Mouse (Mus musculus): Measurements from ENCODE around the gene Tmem235. TPM values are rescaled to one million over a fixed set of nuclear protein-coding genes. Genes with fewer than 3 reads are reported as not detected.

The Tmem235 gene
- polyA plus RNA-seq, 1 experiment from 2014 or later, result not detected

GRCm38 (mm10) chr11:117877917-117878745 is 17.6 kb downstream of the Tmem235 start:
- Histone ChIP-seq H3K27ac (ENCODE audit: low read depth, low read length) (no peak overlapping the region), H3K4me1 (replicated peaks; ENCODE audit: control insufficient read depth, insufficient read depth, low read length) (peaks cover 12% of the 10 kb centered on the region), H3K36me3 (ENCODE audit: control insufficient read depth, insufficient read depth, low read length) (no peaks in the 10 kb centered on the region), H3K9ac (ENCODE audit: low read depth, low read length) (no peak overlapping the region), H3K9me3 (ENCODE audit: control insufficient read depth, low read length) (no peaks in the 10 kb centered on the region), H3K4me3 (ENCODE audit: low read depth, low read length) (no peak overlapping the region), H3K4me2 (replicated peaks; ENCODE audit: low read depth, low read length) (no peak overlapping the region), H3K27me3 (ENCODE audit: control insufficient read depth, insufficient read depth, low read length) (no peaks in the 10 kb centered on the region)
- peak; percentile 14 for DNase-seq (ENCODE audit: low spot score)
- 42% methylated on average over 13 of the region's 13 CpGs for WGBS
- peak; percentile 53; the same call in 1 of the 2 replicates for ATAC-seq (ENCODE audit: low FRiP score)

- H3K4me2 ChIP-seq (replicated peaks; ENCODE audit: low read depth, low read length), result no peak overlapping the region
- H3K27me3 ChIP-seq (ENCODE audit: control insufficient read depth, insufficient read depth, low read length), result no peaks in the 10 kb centered on the region
- H3K4me1 ChIP-seq (replicated peaks; ENCODE audit: control insufficient read depth, insufficient read depth, low read length), result peaks cover 12% of the 10 kb centered on the region
- 34% methylated on average over 8 of the region's 8 CpGs for WGBS
- H3K9ac ChIP-seq (ENCODE audit: low read depth, low read length), result no peak overlapping the region
- H3K9me3 ChIP-seq (ENCODE audit: control insufficient read depth, low read length), result no peaks in the 10 kb centered on the region
- ATAC-seq (ENCODE audit: low FRiP score) (no peak), DNase-seq (ENCODE audit: low spot score) (no peak)
- no peak overlapping the region for H3K27ac ChIP-seq (ENCODE audit: low read depth, low read length)
- no peak overlapping the region for H3K4me3 ChIP-seq (ENCODE audit: low read depth, low read length)
- H3K36me3 ChIP-seq (ENCODE audit: control insufficient read depth, insufficient read depth, low read length), result no peaks in the 10 kb centered on the region
These were observed 18.3 kb downstream of the Tmem235 start for GRCm38 (mm10) chr11:117878892-117879291.

GRCm38 (mm10) chr11:117879676-117880075 is 19.1 kb downstream of the Tmem235 start:
- WGBS, result 73% methylated on average over 6 of the region's 6 CpGs
- H3K4me1 ChIP-seq (replicated peaks; ENCODE audit: control insufficient read depth, insufficient read depth, low read length), result peaks cover 12% of the 10 kb centered on the region
- H3K9ac ChIP-seq (ENCODE audit: low read depth, low read length), result no peak overlapping the region
- H3K27me3 ChIP-seq (ENCODE audit: control insufficient read depth, insufficient read depth, low read length), result no peaks in the 10 kb centered on the region
- H3K4me3 ChIP-seq (ENCODE audit: low read depth, low read length), result no peak overlapping the region
- no peaks in the 10 kb centered on the region for H3K36me3 ChIP-seq (ENCODE audit: control insufficient read depth, insufficient read depth, low read length)
- no peaks in the 10 kb centered on the region for H3K9me3 ChIP-seq (ENCODE audit: control insufficient read depth, low read length)
- no peak overlapping the region for H3K27ac ChIP-seq (ENCODE audit: low read depth, low read length)
- ATAC-seq (ENCODE audit: low FRiP score) (no peak), DNase-seq (ENCODE audit: low spot score) (no peak)
- no peak overlapping the region for H3K4me2 ChIP-seq (replicated peaks; ENCODE audit: low read depth, low read length)

GRCm38 (mm10) chr11:117880336-117880976 is 19.9 kb downstream of the Tmem235 start:
- DNase-seq (ENCODE audit: low spot score) (no peak), ATAC-seq (ENCODE audit: low FRiP score) (no peak)
- Histone ChIP-seq H3K4me3 (ENCODE audit: low read depth, low read length) (no peak overlapping the region), H3K9me3 (ENCODE audit: control insufficient read depth, low read length) (no peaks in the 10 kb centered on the region), H3K4me2 (replicated peaks; ENCODE audit: low read depth, low read length) (no peak overlapping the region), H3K36me3 (ENCODE audit: control insufficient read depth, insufficient read depth, low read length) (no peaks in the 10 kb centered on the region), H3K27me3 (ENCODE audit: control insufficient read depth, insufficient read depth, low read length) (no peaks in the 10 kb centered on the region), H3K9ac (ENCODE audit: low read depth, low read length) (no peak overlapping the region), H3K27ac (ENCODE audit: low read depth, low read length) (no peak overlapping the region), H3K4me1 (replicated peaks; ENCODE audit: control insufficient read depth, insufficient read depth, low read length) (peaks cover 12% of the 10 kb centered on the region)
- whole genome bisulfite sequencing, result 89% methylated on average over 9 of the region's 9 CpGs

GRCm38 (mm10) chr11:117880977-117881358 is 20.4 kb downstream of the Tmem235 start:
- WGBS, result 87% methylated on average over 6 of the region's 6 CpGs
- Histone ChIP-seq H3K9ac (ENCODE audit: low read depth, low read length) (no peak overlapping the region), H3K36me3 (ENCODE audit: control insufficient read depth, insufficient read depth, low read length) (no peaks in the 10 kb centered on the region), H3K4me2 (replicated peaks; ENCODE audit: low read depth, low read length) (no peak overlapping the region), H3K27ac (ENCODE audit: low read depth, low read length) (no peak overlapping the region), H3K27me3 (ENCODE audit: control insufficient read depth, insufficient read depth, low read length) (no peaks in the 10 kb centered on the region), H3K4me1 (replicated peaks; ENCODE audit: control insufficient read depth, insufficient read depth, low read length) (peaks cover 9% of the 10 kb centered on the region), H3K9me3 (ENCODE audit: control insufficient read depth, low read length) (no peaks in the 10 kb centered on the region), H3K4me3 (ENCODE audit: low read depth, low read length) (no peak overlapping the region)
- DNase-seq (ENCODE audit: low spot score) (no peak), ATAC-seq (ENCODE audit: low FRiP score) (no peak)

GRCm38 (mm10) chr11:117881787-117882186 is 21.2 kb downstream of the Tmem235 start:
- Histone ChIP-seq H3K9ac (ENCODE audit: low read depth, low read length) (no peak overlapping the region), H3K4me1 (replicated peaks; ENCODE audit: control insufficient read depth, insufficient read depth, low read length) (peaks cover 9% of the 10 kb centered on the region), H3K36me3 (ENCODE audit: control insufficient read depth, insufficient read depth, low read length) (no peaks in the 10 kb centered on the region), H3K27me3 (ENCODE audit: control insufficient read depth, insufficient read depth, low read length) (no peaks in the 10 kb centered on the region), H3K4me2 (replicated peaks; ENCODE audit: low read depth, low read length) (no peak overlapping the region), H3K9me3 (ENCODE audit: control insufficient read depth, low read length) (no peaks in the 10 kb centered on the region), H3K27ac (ENCODE audit: low read depth, low read length) (no peak overlapping the region), H3K4me3 (ENCODE audit: low read depth, low read length) (no peak overlapping the region)
- no peak for DNase-seq (ENCODE audit: low spot score)
- 21% methylated on average over 8 of the region's 8 CpGs for WGBS
- ATAC-seq (ENCODE audit: low FRiP score), result no peak

GRCm38 (mm10) chr11:117882208-117882607 is 21.7 kb downstream of the Tmem235 start:
- Histone ChIP-seq H3K4me1 (replicated peaks; ENCODE audit: control insufficient read depth, insufficient read depth, low read length) (peaks cover 9% of the 10 kb centered on the region), H3K36me3 (ENCODE audit: control insufficient read depth, insufficient read depth, low read length) (no peaks in the 10 kb centered on the region), H3K9ac (ENCODE audit: low read depth, low read length) (no peak overlapping the region), H3K27me3 (ENCODE audit: control insufficient read depth, insufficient read depth, low read length) (no peaks in the 10 kb centered on the region), H3K27ac (ENCODE audit: low read depth, low read length) (no peak overlapping the region), H3K9me3 (ENCODE audit: control insufficient read depth, low read length) (no peaks in the 10 kb centered on the region), H3K4me2 (replicated peaks; ENCODE audit: low read depth, low read length) (no peak overlapping the region), H3K4me3 (ENCODE audit: low read depth, low read length) (no peak overlapping the region)
- ATAC-seq (ENCODE audit: low FRiP score) (no peak), DNase-seq (ENCODE audit: low spot score) (no peak)
- WGBS, result 88% methylated on average over 1 of the region's 1 CpGs

GRCm38 (mm10) chr11:117886000-117886399 is 25.4 kb downstream of the Tmem235 start:
- Histone ChIP-seq H3K36me3 (ENCODE audit: control insufficient read depth, insufficient read depth, low read length) (no peaks in the 10 kb centered on the region), H3K4me1 (replicated peaks; ENCODE audit: control insufficient read depth, insufficient read depth, low read length) (peaks cover 28% of the 10 kb centered on the region), H3K27me3 (ENCODE audit: control insufficient read depth, insufficient read depth, low read length) (peaks cover 9% of the 10 kb centered on the region), H3K4me2 (replicated peaks; ENCODE audit: low read depth, low read length) (no peak overlapping the region), H3K9ac (ENCODE audit: low read depth, low read length) (no peak overlapping the region), H3K27ac (ENCODE audit: low read depth, low read length) (no peak overlapping the region), H3K4me3 (ENCODE audit: low read depth, low read length) (no peak overlapping the region), H3K9me3 (ENCODE audit: control insufficient read depth, low read length) (no peaks in the 10 kb centered on the region)
- WGBS, result 57% methylated on average over 5 of the region's 5 CpGs
- no peak for DNase-seq (ENCODE audit: low spot score)
- no peak for ATAC-seq (ENCODE audit: low FRiP score)
